8 mouse cellular contexts compared by ENCODE assay signal in the genomic region with DNA sequence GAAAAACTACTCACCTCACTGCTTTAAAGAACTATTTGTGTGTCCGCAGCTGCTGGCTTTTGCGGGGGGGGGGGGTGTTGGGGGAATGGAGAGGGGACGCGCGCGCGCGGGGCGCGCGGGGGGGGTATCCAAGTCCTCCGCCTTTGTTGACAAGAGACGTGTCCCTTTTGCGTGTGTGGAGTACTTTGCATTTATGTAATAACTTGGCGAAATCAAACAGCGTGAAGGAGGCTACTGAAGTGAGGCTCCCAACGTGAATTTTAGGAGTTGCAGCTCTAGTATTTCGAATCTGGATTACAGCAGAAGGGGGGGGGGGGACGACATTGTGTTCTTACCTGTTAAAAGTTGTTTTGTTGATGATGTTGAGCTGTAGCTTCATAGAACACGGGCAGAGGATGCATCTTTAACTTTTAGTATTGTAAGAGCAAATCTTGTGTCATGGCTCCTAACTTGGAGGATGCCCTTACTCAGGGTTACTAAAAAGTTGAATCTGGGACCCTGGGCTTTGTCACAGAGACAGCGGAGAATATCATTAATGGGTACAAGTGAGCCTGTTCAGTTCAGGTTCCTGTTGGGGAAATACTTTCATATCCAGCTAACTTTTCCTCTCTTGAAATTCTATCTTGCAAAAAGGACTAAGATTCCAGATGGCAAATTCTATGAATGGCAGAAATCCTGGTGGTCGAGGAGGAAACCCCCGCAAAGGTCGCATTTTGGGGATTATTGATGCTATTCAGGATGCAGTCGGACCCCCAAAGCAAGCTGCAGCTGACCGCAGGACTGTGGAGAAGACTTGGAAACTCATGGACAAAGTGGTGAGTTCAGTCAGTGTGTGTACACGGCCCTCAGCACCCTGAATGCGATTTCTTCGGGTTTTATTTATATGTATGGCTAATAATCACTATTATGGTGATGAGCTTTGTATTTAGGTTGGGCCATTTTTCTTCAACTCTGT. TPM values are rescaled to one million over a fixed set of nuclear protein-coding genes. Genes with fewer than 3 reads are reported as not detected.
DNase-seq lines count a peak whose midpoint lies in the region; ATAC-seq and TF ChIP-seq lines count a peak whose summit lies in the region.

No protein-coding gene starts in this region.

- H3K4me3 ChIP-seq in liver, adult 2 months (ENCODE audit: insufficient read depth, low read depth, low read length), result peak overlapping the region; percentile 60
- H3K4me3 ChIP-seq in cortical plate, adult 2 months (ENCODE audit: insufficient read depth, low read length), result peak overlapping the region; percentile 76
- H3K4me3 ChIP-seq in hindbrain, embryonic 11.5 days (ENCODE audit: low read depth, low read length), result peak overlapping the region; percentile 97
- H3K4me3 ChIP-seq in midbrain, embryonic 12.5 days, result peak overlapping the region; percentile 93

- peak overlapping the region; percentile 74 for H3K4me2 ChIP-seq in hindbrain, embryonic 11.5 days (replicated peaks; ENCODE audit: low read depth, low read length)
- H3K4me2 ChIP-seq in midbrain, embryonic 12.5 days (replicated peaks), result peak overlapping the region; percentile 66

- TF ChIP-seq CTCF in liver, adult 2 months (IDR thresholded peaks at IDR 0.05; ENCODE audit: low read depth, low read length), result no peak
- TF ChIP-seq CTCF in cortical plate, adult 2 months (IDR thresholded peaks at IDR 0.05; ENCODE audit: extremely low read depth, insufficient read depth, low read length), result no peak

- 23% methylated on average over 29 of the region's 29 CpGs for WGBS in liver, adult 2 months
- WGBS in hindbrain, embryonic 11.5 days, result 15% methylated on average over 28 of the region's 29 CpGs
- 11% methylated on average over 29 of the region's 29 CpGs for WGBS in midbrain, embryonic 12.5 days

- no peak for TF ChIP-seq POLR2A in liver, adult 2 months (IDR thresholded peaks at IDR 0.05; ENCODE audit: extremely low read depth, insufficient read depth, low read length)
- TF ChIP-seq POLR2A in cortical plate, adult 2 months (IDR thresholded peaks at IDR 0.05; ENCODE audit: extremely low read depth, insufficient read depth, low read length), result no peak

- no peaks in the 10 kb centered on the region for H3K9me3 ChIP-seq in hindbrain, embryonic 11.5 days (ENCODE audit: control insufficient read depth, low read length)
- no peaks in the 10 kb centered on the region for H3K9me3 ChIP-seq in midbrain, embryonic 12.5 days

- no peaks in the 10 kb centered on the region for H3K27me3 ChIP-seq in liver, adult 2 months (ENCODE audit: control insufficient read depth, insufficient read depth, low read length)
- no peaks in the 10 kb centered on the region for H3K27me3 ChIP-seq in hindbrain, embryonic 11.5 days (ENCODE audit: control insufficient read depth, insufficient read depth, low read length)
- H3K27me3 ChIP-seq in midbrain, embryonic 12.5 days, result no peaks in the 10 kb centered on the region

- peak overlapping the region; percentile 88; the same call in 1 of the 2 replicates for H3K27ac ChIP-seq in liver, adult 2 months (replicated peaks; ENCODE audit: insufficient read depth, low read depth, low read length)
- no peak overlapping the region; the same call in 1 of the 2 replicates for H3K27ac ChIP-seq in cortical plate, adult 2 months (ENCODE audit: insufficient read depth, low read length)
- peak overlapping the region; percentile 94 for H3K27ac ChIP-seq in hindbrain, embryonic 11.5 days (ENCODE audit: low read depth, low read length)
- H3K27ac ChIP-seq in midbrain, embryonic 12.5 days (replicated peaks), result peak overlapping the region; percentile 98

- H3K79me2 ChIP-seq in liver, adult 2 months (ENCODE audit: control insufficient read depth, insufficient read depth, low read length), result peaks cover 15% of the 10 kb centered on the region; the same call in 1 of the 2 replicates

- peaks cover 15% of the 10 kb centered on the region; the same call in 1 of the 2 replicates for H3K36me3 ChIP-seq in liver, adult 2 months (ENCODE audit: control insufficient read depth, insufficient read depth, low read length)
- no peaks in the 10 kb centered on the region for H3K36me3 ChIP-seq in hindbrain, embryonic 11.5 days (ENCODE audit: control insufficient read depth, insufficient read depth, low read length)
- peaks cover 24% of the 10 kb centered on the region for H3K36me3 ChIP-seq in midbrain, embryonic 12.5 days

- peak overlapping the region; percentile 90 for H3K9ac ChIP-seq in liver, adult 2 months (ENCODE audit: low read depth, low read length)
- H3K9ac ChIP-seq in hindbrain, embryonic 11.5 days (ENCODE audit: low read depth, low read length), result peak overlapping the region; percentile 96
- peak overlapping the region; percentile 95 for H3K9ac ChIP-seq in midbrain, embryonic 12.5 days (replicated peaks)

- DNase-seq in liver, adult 2 months (ENCODE audit: extremely low read depth, low read depth, low spot score), result peak; percentile 35
- DNase-seq in liver, result no peak
- DNase-seq in hindbrain, embryonic 11.5 days (ENCODE audit: low spot score), result no peak
- DNase-seq in adrenal gland, adult 8-10 months, result no peak
- no peak for DNase-seq in cerebellum, adult 11 months

- ATAC-seq in hindbrain, embryonic 11.5 days (ENCODE audit: low FRiP score), result no peak
- no peak for ATAC-seq in midbrain, embryonic 12.5 days (ENCODE audit: low FRiP score, low read depth)
- ATAC-seq in megakaryocyte-erythroid progenitor cell, adult 5-6 weeks (replicated peaks; ENCODE audit: low FRiP score, low TSS enrichment, poor library complexity, severe bottlenecking), result no peak

- peaks cover 2% of the 10 kb centered on the region; the same call in 1 of the 2 replicates for H3K4me1 ChIP-seq in liver, adult 2 months (ENCODE audit: control insufficient read depth, insufficient read depth, low read length)
- H3K4me1 ChIP-seq in cortical plate, adult 2 months (ENCODE audit: control insufficient read depth, insufficient read depth, low read length), result peaks cover 4% of the 10 kb centered on the region; the same call in 1 of the 2 replicates
- no peaks in the 10 kb centered on the region for H3K4me1 ChIP-seq in hindbrain, embryonic 11.5 days (replicated peaks; ENCODE audit: control insufficient read depth, insufficient read depth, low read length)
- peaks cover 24% of the 10 kb centered on the region for H3K4me1 ChIP-seq in midbrain, embryonic 12.5 days

RNA-seq across cellular contexts. Expression of gene Cblb, which starts 1.6 kb away (rescaled TPM):
- total RNA-seq in liver, adult 2 months (2014; rRNA removed), result 6.9 and 8.4 TPM in 2 replicates
- 2.3 and 2.5 TPM in 2 replicates for polyA plus RNA-seq in liver, adult 2 months (2012; rRNA removed)
- 12.2 and 14.1 TPM in 2 replicates for polyA plus RNA-seq in cortical plate, adult 2 months (2012; rRNA removed)
- polyA plus RNA-seq in hindbrain, embryonic 11.5 days (2014; fragmentation: Nextera tagmentation; extraction: Ambion mirVana), result 54.2 and 54.6 TPM in 2 replicates
- 37.6 and 39.0 TPM in 2 replicates for polyA plus RNA-seq in midbrain, embryonic 12.5 days (2016; fragmentation: Nextera tagmentation; extraction: Ambion mirVana)
- 10 to 100 TPM; 26.2 to 49.9 (median 36.7) TPM for total RNA-seq in adrenal gland, adult 8-10 months (2022)
- 19.9 and 21.9 TPM in 2 replicates for total RNA-seq in megakaryocyte-erythroid progenitor cell, adult 5-6 weeks (2014; fragmentation: Nextera tagmentation)
- total RNA-seq in megakaryocyte-erythroid progenitor cell, adult 5-6 weeks (2017), result 8.8 and 10.2 TPM in 2 replicates
